Mouse (Mus musculus): ENCODE measurements around the gene Vmn2r34.
"Not testable (repeated sequence)": the region's sequence is repeated elsewhere in the genome, so short reads cannot be mapped to it uniquely, and the experiment has no call there.

Gene Vmn2r34

DNA sequence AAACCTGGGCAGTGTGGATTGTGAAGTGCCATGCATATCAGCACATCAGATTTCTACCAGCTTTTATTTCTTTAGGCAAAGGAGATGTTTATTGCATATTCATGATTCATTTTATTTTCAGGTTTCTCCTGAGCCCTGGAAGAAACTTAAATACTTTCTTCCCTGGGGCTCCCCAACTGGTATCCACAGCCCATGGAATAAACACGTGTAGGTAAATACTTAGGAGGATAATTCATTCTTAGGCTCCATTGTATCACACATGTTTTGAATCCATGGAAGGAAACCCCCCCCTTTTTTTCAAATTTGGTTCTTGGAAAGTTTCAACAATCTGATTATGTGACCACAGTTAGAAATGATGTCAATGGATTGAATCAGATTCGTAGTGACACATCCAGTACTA lies at the start of gene Vmn2r34:
Vmn2r34 (minus strand) TSS at position 101 of the 400 bp plus-strand sequence.
- in situ Hi-C loops (cut with MseI, MboI) = not testable (repeated sequence)

DNA sequence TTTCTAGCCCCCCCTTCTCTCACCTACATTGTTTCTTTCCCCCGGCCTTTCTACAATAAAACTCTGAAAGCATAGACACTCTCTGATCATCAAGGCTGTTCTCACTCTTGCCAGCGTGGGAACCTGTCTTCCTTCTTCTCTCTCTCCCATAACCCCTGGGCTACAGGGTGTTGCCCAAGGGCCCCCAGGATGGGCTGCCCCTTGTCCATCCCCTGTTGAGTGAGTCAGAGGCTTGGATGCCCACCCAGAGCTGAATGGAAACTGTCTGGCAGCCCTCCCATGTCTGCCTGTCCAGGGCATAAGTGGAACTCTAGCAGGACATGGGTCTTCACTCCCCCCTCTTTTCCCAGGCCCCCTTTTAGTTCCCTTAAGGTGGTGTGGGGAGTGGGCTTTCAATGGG lies 15.3 kb downstream of the Vmn2r34 start:
- in situ Hi-C loops (cut with MseI, MboI) = not testable (repeated sequence)

Data from mouse trophoblast stem cell (cell line).